ENCODE assay signal across 8 mouse cellular contexts in genomic region chr10:62486618-62487415, GRCm38 (mm10). TPM values are rescaled to one million over a fixed set of nuclear protein-coding genes. Genes with fewer than 3 reads are reported as not detected.
DNase-seq lines count a peak whose midpoint lies in the region; ATAC-seq and TF ChIP-seq lines count a peak whose summit lies in the region.

Gene Vps26a (minus strand): TSS chr10:62486805.

- no peaks in the 10 kb centered on the region for H3K9me3 ChIP-seq in hindbrain, postnatal 0 days (ENCODE audit: low read length)

- no peaks in the 10 kb centered on the region for H3K36me3 ChIP-seq in hindbrain, postnatal 0 days (ENCODE audit: insufficient read depth, low read length)

- intact Hi-C loops in gastrocnemius, adult 2 months (cut with DNase I): loop anchor here (2.0 to 5.0 kb wide), 2 partner anchors 40 to 536 kb away; partner anchors contain the start of genes 4930507D05Rik and Supv3l1
- intact Hi-C loops in left cerebral cortex, adult 2 months (cut with DNase I): loop anchor here (2.0 to 5.0 kb wide), 5 partner anchors 38 to 535 kb away; partner anchors contain the start of genes 4930507D05Rik, Ddx50, Hnrnph3 and Pbld2

- no peaks in the 10 kb centered on the region for H3K27me3 ChIP-seq in hindbrain, postnatal 0 days (ENCODE audit: insufficient read depth, low read length)

- peak within 1 kb of the TSS; percentile 81 for H3K9ac ChIP-seq in hindbrain, postnatal 0 days (replicated peaks; ENCODE audit: low read length)

- DNase-seq in ZHBTc4 (ENCODE audit: low read depth, low spot score): peak; percentile 99
- DNase-seq in gastrocnemius, adult 2 months: peak; percentile 98
- peak; percentile 99 for DNase-seq in hindbrain, postnatal 0 days (ENCODE audit: low spot score)
- peak; percentile 96 for DNase-seq in left cerebral cortex, adult 2 months (ENCODE audit: extremely low spot score in 1 of 2, low spot score in 2 of 2)
- peak; percentile 98 to 99 for DNase-seq in right cerebral cortex, adult 2 months (ENCODE audit: low spot score in 2 of 2)
- DNase-seq in urinary bladder, postnatal 14 days (ENCODE audit: low spot score): peak; percentile 99

- peak within 1 kb of the TSS; percentile 97 for H3K27ac ChIP-seq in gastrocnemius, adult 2 months
- peak within 1 kb of the TSS; percentile 81 for H3K27ac ChIP-seq in hindbrain, postnatal 0 days
- peak within 1 kb of the TSS; percentile 83 for H3K27ac ChIP-seq in left cerebral cortex, adult 2 months

- WGBS in hindbrain, postnatal 0 days: under 1% methylated on average over 52 of the region's 59 CpGs

- H3K4me2 ChIP-seq in hindbrain, postnatal 0 days (ENCODE audit: low read depth, low read length): peak within 1 kb of the TSS; percentile 91

- H3K4me3 ChIP-seq in gastrocnemius, adult 2 months: peak within 1 kb of the TSS; percentile 99
- peak within 1 kb of the TSS; percentile 87 for H3K4me3 ChIP-seq in hindbrain, postnatal 0 days (ENCODE audit: low read length)
- peak within 1 kb of the TSS; percentile 86 for H3K4me3 ChIP-seq in left cerebral cortex, adult 2 months

- H3K4me1 ChIP-seq in hindbrain, postnatal 0 days (ENCODE audit: insufficient read depth, low read length): 0 out of 2 replicates have a peak, but pooled peaks cover 5% of the 10 kb centered on the region

- no peak for TF ChIP-seq CTCF in gastrocnemius, adult 2 months (IDR thresholded peaks at IDR 0.05)
- no peak for TF ChIP-seq CTCF in hindbrain, postnatal 0 days (IDR thresholded peaks at IDR 0.05; ENCODE audit: low read depth)
- TF ChIP-seq CTCF in left cerebral cortex, adult 2 months (IDR thresholded peaks at IDR 0.05): no peak

- peak; percentile 76 for ATAC-seq in common myeloid progenitor, adult 5-6 weeks (replicated peaks; ENCODE audit: low read depth, poor library complexity, severe bottlenecking)
- ATAC-seq in hindbrain, postnatal 0 days: peak; percentile 95
- peak; percentile 83 for ATAC-seq in megakaryocyte, adult 5-6 weeks (ENCODE audit: poor library complexity, severe bottlenecking)

RNA-seq across cellular contexts. Expression of gene Vps26a, which starts in this region (rescaled TPM):
- 76.1 and 81.7 TPM in 2 replicates for total RNA-seq in common myeloid progenitor, adult 5-6 weeks (2017)
- total RNA-seq in gastrocnemius, adult 2 months (2021): 10 to 100 TPM; 30.1 to 30.4 TPM
- 21.6 and 21.8 TPM in 2 replicates for total RNA-seq in hindbrain, postnatal 0 days (2014; rRNA removed)
- polyA plus RNA-seq in hindbrain, postnatal 0 days (2015; fragmentation: Nextera tagmentation; extraction: Ambion mirVana): 45.7 and 52.4 TPM in 2 replicates
- total RNA-seq in left cerebral cortex, adult 2 months (2021): 10 to 100 TPM; 46.9 to 47.4 TPM
- total RNA-seq in megakaryocyte, adult 5-6 weeks (2015): 101 and 124 TPM in 2 replicates
- 124 and 146 TPM in 2 replicates for total RNA-seq in megakaryocyte, adult 5-6 weeks (2017)

Comparison
In these comparisons a context has a peak if more than half of its experiments do, and no peak if none do; other contexts are left out.
1. Peak in every context shown above with its lines: DNase-seq, ATAC-seq, H3K4me3 ChIP-seq and H3K27ac ChIP-seq.